Mouse (Mus musculus) kidney, adult 2 months (tissue): Measurements from ENCODE around the gene Sbno1. TPM values are rescaled to one million over a fixed set of nuclear protein-coding genes. Genes with fewer than 3 reads are reported as not detected.
"Not testable (repeated sequence)": the region's sequence is repeated elsewhere in the genome, so short reads cannot be mapped to it uniquely, and the experiment has no call there.

Source experiments
- DNase-seq: peaks from one replicate; pipeline ENCODE4 v3.0.0; 2021
- H3K27ac ChIP-seq: fragments of 200-500 bp; 2 replicates; pipeline ENCODE4 v1.5.1; 2012; ENCODE audit warnings: low read depth, low read length, control low read depth, inconsistent platforms; ENCODE audit not compliant: insufficient read depth
- H3K27me3 ChIP-seq: fragments of 200-500 bp; replicated peaks from 2 replicates; pipeline ENCODE4 v1.6.1; 2012; ENCODE audit warnings: mild to moderate bottlenecking, moderate library complexity, low read length, inconsistent platforms; ENCODE audit not compliant: control insufficient read depth, insufficient read depth
- H3K36me3 ChIP-seq: fragments of 200-500 bp; 2 replicates; pipeline ENCODE4 v1.6.1; 2012; ENCODE audit warnings: mild to moderate bottlenecking, moderate library complexity, low read length, inconsistent platforms; ENCODE audit not compliant: control insufficient read depth, insufficient read depth
- H3K4me1 ChIP-seq: fragments of 200-500 bp; 2 replicates; pipeline ENCODE4 v1.6.1; 2011; ENCODE audit warnings: low read length; ENCODE audit not compliant: control insufficient read depth, insufficient read depth
- H3K4me3 ChIP-seq: fragments of 200-500 bp; 2 replicates; pipeline ENCODE4 v1.5.1; 2011; ENCODE audit warnings: mild to moderate bottlenecking, low read depth, low read length, control low read depth; ENCODE audit not compliant: insufficient read depth
- CTCF ChIP-seq: fragments of 200-500 bp; conservative IDR thresholded peaks from 2 replicates; pipeline ENCODE4 v1.5.1; 2011; ENCODE audit warnings: low read depth, mild to moderate bottlenecking, control low read depth, low read length, moderate library complexity, mixed read lengths; ENCODE audit not compliant: insufficient read depth, insufficient read length
- POLR2A ChIP-seq: fragments of 200-500 bp; IDR thresholded peaks from one replicate; pipeline ENCODE4 v1.6.1; 2011; ENCODE audit warnings: low read depth, low read length, control low read depth
- WGBS: fragments of 180-500 bp; shearing (Covaris S2); methylation state at CpG from one replicate; pipeline ENCODE4 v1.1.7; 2018; 5-methylcytosine and 5-hydroxymethylcytosine counted together
- polyA plus RNA-seq: library from polyadenylated mRNA; depleted of rRNA; stranded (reverse); fragments of >200 nt; gene quantifications from 2 replicates; pipeline ENCODE4 v1.2.3, GENCODE M21; 2012

Gene Sbno1
- polyA plus RNA-seq, 1 experiment = 20.8 TPM

GRCm38 (mm10) chr5:124350350-124350749, 75.5 kb downstream of the Sbno1 start:
- H3K27ac ChIP-seq = no peak overlapping the region
- H3K4me3 ChIP-seq = no peak overlapping the region
- 79% methylated on average over 2 of the region's 2 CpGs for WGBS
- TF ChIP-seq POLR2A = no peak
- H3K4me1 ChIP-seq = peaks cover 7% of the 10 kb centered on the region
- peaks cover 6% of the 10 kb centered on the region; the same call in 1 of the 2 replicates for H3K36me3 ChIP-seq
- DNase-seq = no peak
- no peaks in the 10 kb centered on the region for H3K27me3 ChIP-seq

GRCm38 (mm10) chr5:124349196-124349595, 76.6 kb downstream of the Sbno1 start:
- H3K27ac ChIP-seq = no peak overlapping the region
- H3K36me3 ChIP-seq = peaks cover 6% of the 10 kb centered on the region; the same call in 1 of the 2 replicates
- DNase-seq = no peak
- TF ChIP-seq POLR2A = no peak
- no peak for TF ChIP-seq CTCF
- no peak overlapping the region for H3K4me3 ChIP-seq
- H3K27me3 ChIP-seq = no peaks in the 10 kb centered on the region
- peaks cover 7% of the 10 kb centered on the region for H3K4me1 ChIP-seq
- WGBS = 87% methylated on average over 17 of the region's 17 CpGs

- 82% methylated on average over 8 of the region's 8 CpGs for WGBS
- Histone ChIP-seq H3K36me3 (peaks cover 3% of the 10 kb centered on the region; the same call in 1 of the 2 replicates), H3K27ac (no peak overlapping the region), H3K4me3 (no peak overlapping the region), H3K4me1 (no peaks in the 10 kb centered on the region), H3K27me3 (no peaks in the 10 kb centered on the region)
- TF ChIP-seq CTCF = no peak
- no peak for TF ChIP-seq POLR2A
- DNase-seq = no peak
Observed at GRCm38 (mm10) chr5:124342897-124343296, 82.9 kb downstream of the Sbno1 start.

GRCm38 (mm10) chr5:124341753-124342339, 84.0 kb downstream of the Sbno1 start:
- H3K4me3 ChIP-seq, H3K27ac ChIP-seq, DNase-seq, H3K27me3 ChIP-seq, H3K36me3 ChIP-seq, H3K4me1 ChIP-seq: not testable (repeated sequence)
- 67% methylated on average over 6 of the region's 6 CpGs for WGBS

- H3K27me3 ChIP-seq = no peaks in the 10 kb centered on the region
- H3K4me1 ChIP-seq = no peaks in the 10 kb centered on the region
- no peak overlapping the region for H3K27ac ChIP-seq
- H3K36me3 ChIP-seq = no peaks in the 10 kb centered on the region
- 94% methylated on average over 8 of the region's 8 CpGs for WGBS
- DNase-seq = no peak
- no peak overlapping the region for H3K4me3 ChIP-seq
- TF ChIP-seq POLR2A = no peak
- TF ChIP-seq CTCF = no peak
Observed at GRCm38 (mm10) chr5:124338791-124339190, 87.0 kb downstream of the Sbno1 start.

- Histone ChIP-seq H3K27me3 (no peaks in the 10 kb centered on the region), H3K4me3 (no peak overlapping the region), H3K4me1 (0 out of 2 replicates have a peak, but pooled peaks cover 2% of the 10 kb centered on the region), H3K27ac (no peak overlapping the region), H3K36me3 (no peaks in the 10 kb centered on the region)
- 57% methylated on average over 9 of the region's 9 CpGs for WGBS
- TF ChIP-seq CTCF (no peak), POLR2A (no peak)
- DNase-seq = peak; percentile 62
Observed at GRCm38 (mm10) chr5:124337909-124338308, 87.9 kb downstream of the Sbno1 start.

GRCm38 (mm10) chr5:124337103-124337502, 88.7 kb downstream of the Sbno1 start:
- H3K27me3 ChIP-seq = no peaks in the 10 kb centered on the region
- no peak overlapping the region for H3K27ac ChIP-seq
- no peak for TF ChIP-seq POLR2A
- no peak for TF ChIP-seq CTCF
- DNase-seq = no peak
- WGBS = 84% methylated on average over 9 of the region's 9 CpGs
- no peaks in the 10 kb centered on the region for H3K36me3 ChIP-seq
- 0 out of 2 replicates have a peak, but pooled peaks cover 2% of the 10 kb centered on the region for H3K4me1 ChIP-seq
- H3K4me3 ChIP-seq = no peak overlapping the region
